Mouse (Mus musculus) hindbrain, embryonic 13.5 days (tissue): ENCODE data around the gene Sptbn4. TPM values are rescaled to one million over a fixed set of nuclear protein-coding genes. Genes with fewer than 3 reads are reported as not detected.

Source experiments
- ATAC-seq: fragments of 200-750 bp; cut with Nextera tagmentation; 2 replicates; pipeline ENCODE4 v1.8.0; 2017; ENCODE audit warnings: moderate TSS enrichment; ENCODE audit not compliant: low FRiP score
- H3K27ac ChIP-seq: fragments of 300-500 bp; sonication (generic); 2 replicates; pipeline ENCODE4 v1.5.1; 2015; ENCODE audit warnings: inconsistent platforms, mild to moderate bottlenecking, moderate library complexity
- H3K27me3 ChIP-seq: fragments of 300-500 bp; sonication (generic); 2 replicates; pipeline ENCODE4 v1.6.1; 2015; ENCODE audit warnings: mild to moderate bottlenecking, inconsistent platforms
- H3K36me3 ChIP-seq: fragments of 300-500 bp; sonication (generic); 2 replicates; pipeline ENCODE4 v1.6.1; 2015; ENCODE audit warnings: mild to moderate bottlenecking, inconsistent platforms
- H3K4me1 ChIP-seq: fragments of 300-500 bp; sonication (generic); replicated peaks from 2 replicates; pipeline ENCODE4 v1.6.1; 2015; ENCODE audit warnings: inconsistent platforms
- H3K4me2 ChIP-seq: fragments of 300-500 bp; sonication (generic); 2 replicates; pipeline ENCODE4 v1.6.1; 2015; ENCODE audit warnings: inconsistent platforms, mild to moderate bottlenecking, moderate library complexity
- H3K4me3 ChIP-seq: fragments of 300-500 bp; sonication (generic); 2 replicates; pipeline ENCODE4 v1.5.1; 2015; ENCODE audit warnings: mild to moderate bottlenecking, inconsistent platforms
- H3K9ac ChIP-seq: fragments of 300-500 bp; sonication (generic); 2 replicates; pipeline ENCODE4 v1.6.1; 2015; ENCODE audit warnings: mild to moderate bottlenecking, inconsistent platforms
- H3K9me3 ChIP-seq: fragments of 300-500 bp; sonication (generic); 2 replicates; pipeline ENCODE4 v1.6.1; 2016; ENCODE audit warnings: inconsistent platforms
- WGBS: fragments of 180-500 bp; shearing (Covaris S2); methylation state at CpG from one replicate; pipeline ENCODE4 v1.1.7; 2015; 5-methylcytosine and 5-hydroxymethylcytosine counted together
- polyA plus RNA-seq: library from polyadenylated mRNA; unstranded; fragments of >200 nt; fragmentation: Nextera tagmentation; extraction: Ambion mirVana; gene quantifications from 2 replicates; pipeline ENCODE4 v1.2.1, GENCODE M21; 2015

The Sptbn4 gene
- polyA plus RNA-seq, 1 experiment from 2014 or later, result 2.6 TPM

DNA sequence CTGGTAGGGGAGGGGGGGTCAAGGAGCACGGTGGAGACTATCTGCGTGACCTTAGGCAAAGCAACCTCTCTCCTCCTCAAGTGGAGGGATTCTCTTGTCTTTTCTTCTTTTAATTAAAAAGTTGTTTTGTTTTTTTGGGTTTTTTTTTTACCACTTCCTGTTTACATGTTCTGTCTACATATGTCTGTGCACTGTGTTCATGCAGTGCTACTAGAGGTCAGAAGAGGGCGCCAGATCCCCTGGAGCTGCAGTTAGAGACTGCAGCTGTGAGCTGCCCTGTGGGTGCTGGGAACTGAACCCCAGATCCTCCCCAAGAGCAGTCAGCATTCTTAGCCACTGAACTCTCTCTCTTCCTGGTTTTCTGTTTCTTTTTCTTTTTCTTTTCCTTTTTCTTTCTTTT is 28.4 kb downstream of the Sptbn4 start:
- 74% methylated on average over 3 of the region's 3 CpGs for WGBS
- ATAC-seq, result no peak

DNA sequence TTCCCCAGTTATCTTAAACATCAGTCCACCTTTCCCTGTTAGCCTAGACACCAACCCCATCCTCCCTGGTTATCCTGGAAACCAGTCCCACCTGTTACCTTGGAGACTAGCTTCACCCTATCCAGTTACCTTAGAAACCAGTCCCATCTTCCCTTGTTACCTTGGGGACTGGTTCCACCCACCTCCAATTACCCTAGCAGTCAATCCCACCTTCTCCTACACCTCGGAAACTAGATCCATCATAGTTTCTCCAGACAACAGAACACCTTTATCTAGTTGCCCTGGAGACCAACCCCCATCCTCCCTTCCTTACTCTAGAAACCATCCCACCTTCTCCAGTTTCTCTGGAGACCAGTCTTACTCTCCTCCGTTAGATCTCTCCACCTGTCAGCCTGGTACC is 30.3 kb downstream of the Sptbn4 start:
- no peak overlapping the region for H3K9ac ChIP-seq
- ATAC-seq, result no peak
- 85% methylated on average over 2 of the region's 2 CpGs for WGBS
- H3K36me3 ChIP-seq, result peaks cover 24% of the 10 kb centered on the region
- no peak overlapping the region for H3K27ac ChIP-seq
- 0 out of 2 replicates have a peak, but pooled peaks cover under 1% of the 10 kb centered on the region for H3K9me3 ChIP-seq
- H3K27me3 ChIP-seq, result peaks cover 34% of the 10 kb centered on the region
- H3K4me1 ChIP-seq, result no peaks in the 10 kb centered on the region
- no peak overlapping the region for H3K4me3 ChIP-seq
- no peak overlapping the region for H3K4me2 ChIP-seq

More for the DNA sequence above, 28.4 kb downstream of the Sptbn4 start:
- no peaks in the 10 kb centered on the region for H3K4me1 ChIP-seq
- no peak overlapping the region for H3K9ac ChIP-seq
- H3K4me3 ChIP-seq, result no peak overlapping the region
- no peak overlapping the region for H3K4me2 ChIP-seq
- H3K27me3 ChIP-seq, result peaks cover 27% of the 10 kb centered on the region
- H3K9me3 ChIP-seq, result peaks cover 8% of the 10 kb centered on the region; the same call in 1 of the 2 replicates
- H3K27ac ChIP-seq, result no peak overlapping the region
- peaks cover 34% of the 10 kb centered on the region for H3K36me3 ChIP-seq

DNA sequence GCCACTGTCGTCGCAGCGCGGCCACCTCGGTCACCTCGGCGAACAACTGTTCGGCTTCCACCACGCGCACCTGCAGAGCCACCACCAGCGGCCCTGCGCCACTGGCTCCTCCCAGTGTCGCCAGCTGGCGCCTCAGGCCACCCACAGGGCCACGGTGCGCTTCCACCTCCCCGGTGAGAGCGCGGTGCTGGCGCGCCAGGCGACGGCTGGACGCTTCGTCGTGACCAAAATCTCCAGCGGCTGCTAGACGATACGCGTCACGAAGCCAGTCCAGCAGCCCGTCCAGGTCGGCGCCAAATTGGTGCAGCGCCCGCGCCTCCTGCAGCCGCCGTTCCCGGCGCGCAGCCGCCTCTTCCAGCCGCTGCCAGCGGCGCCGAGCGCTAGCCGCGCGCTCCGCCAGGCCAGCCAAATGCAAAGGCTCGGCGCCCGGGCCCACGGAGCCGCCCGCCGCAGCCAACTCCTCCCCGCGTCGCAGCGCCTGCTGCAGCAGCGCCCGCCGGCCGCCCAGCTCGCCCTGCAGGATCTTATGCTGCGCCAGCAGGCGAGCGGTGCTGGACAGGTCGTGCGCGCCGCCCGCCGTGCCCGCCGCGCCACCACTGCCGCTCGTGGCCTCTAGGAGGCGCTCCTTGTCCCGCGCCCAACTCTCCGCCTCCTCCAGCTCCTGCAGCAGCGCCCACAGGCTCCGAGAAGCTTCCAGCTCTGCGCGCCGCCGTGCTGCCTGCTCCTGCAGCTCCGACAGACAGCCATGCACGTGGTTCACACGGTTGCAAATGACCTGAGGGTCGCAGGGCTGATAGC is 38.9 kb downstream of the Sptbn4 start:
- peak; percentile 82 for ATAC-seq
- Histone ChIP-seq H3K27me3 (peaks cover 90% of the 10 kb centered on the region), H3K27ac (no peak overlapping the region), H3K4me3 (peak overlapping the region; percentile 45), H3K9ac (peak overlapping the region; percentile 60), H3K4me2 (peak overlapping the region; percentile 68), H3K4me1 (peaks cover 20% of the 10 kb centered on the region), H3K9me3 (no peaks in the 10 kb centered on the region), H3K36me3 (peaks cover 9% of the 10 kb centered on the region)
- 2% methylated on average over 94 of the region's 96 CpGs for WGBS

DNA sequence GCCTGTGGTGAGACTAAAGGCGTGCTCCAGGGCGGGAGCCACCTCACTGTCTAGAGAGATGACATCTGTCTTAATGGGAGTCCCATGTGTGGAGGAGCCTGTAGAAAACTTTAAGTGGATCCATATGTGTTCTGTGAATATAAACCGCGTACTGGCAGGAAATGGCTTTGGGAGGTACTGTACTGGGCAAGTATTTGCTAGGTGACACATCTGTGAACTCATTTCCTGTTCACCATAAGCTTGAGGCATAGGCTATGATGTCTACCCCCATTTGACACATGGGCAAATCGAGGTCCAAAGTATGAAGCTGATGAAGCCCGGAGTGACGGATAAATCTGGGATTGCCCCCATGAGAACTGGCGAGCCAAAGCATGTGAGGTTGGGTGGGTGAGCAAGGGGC is 39.7 kb downstream of the Sptbn4 start:
- Histone ChIP-seq H3K27me3 (peaks cover 90% of the 10 kb centered on the region), H3K4me1 (peaks cover 20% of the 10 kb centered on the region), H3K9ac (no peak overlapping the region), H3K36me3 (peaks cover 9% of the 10 kb centered on the region), H3K27ac (no peak overlapping the region), H3K4me2 (peak overlapping the region; percentile 68), H3K4me3 (peak overlapping the region; percentile 45), H3K9me3 (peaks cover 6% of the 10 kb centered on the region; the same call in 1 of the 2 replicates)
- 60% methylated on average over 8 of the region's 8 CpGs for WGBS
- 0 out of 2 replicates have a peak, but pooled peaks have one; percentile 9 for ATAC-seq

DNA sequence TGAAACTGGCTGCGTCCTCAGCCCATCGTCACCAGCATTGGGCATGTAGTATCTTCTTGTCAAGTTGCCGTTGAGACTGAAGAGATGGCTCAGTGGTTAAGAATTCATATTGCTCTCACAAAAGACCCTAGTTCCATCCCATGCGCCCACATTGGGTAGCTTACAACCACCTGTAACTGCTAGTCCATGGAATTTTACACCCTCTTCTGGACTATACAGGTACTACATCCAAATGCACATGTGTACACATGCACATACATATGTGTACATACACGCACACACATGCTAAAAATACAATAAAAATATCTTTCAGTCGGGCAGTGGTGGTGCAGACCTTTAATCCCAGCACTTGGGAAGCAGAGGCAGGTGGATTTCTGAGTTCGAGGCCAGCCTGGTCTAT is 41.0 kb downstream of the Sptbn4 start:
- ATAC-seq, result no peak
- H3K9me3 ChIP-seq, result peaks cover 6% of the 10 kb centered on the region; the same call in 1 of the 2 replicates
- peaks cover 99% of the 10 kb centered on the region for H3K27me3 ChIP-seq
- peaks cover 20% of the 10 kb centered on the region for H3K4me1 ChIP-seq
- H3K9ac ChIP-seq, result no peak overlapping the region
- WGBS, result 82% methylated on average over 7 of the region's 7 CpGs
- H3K36me3 ChIP-seq, result peaks cover 5% of the 10 kb centered on the region; the same call in 1 of the 2 replicates
- no peak overlapping the region for H3K4me3 ChIP-seq
- H3K27ac ChIP-seq, result no peak overlapping the region
- no peak overlapping the region for H3K4me2 ChIP-seq

DNA sequence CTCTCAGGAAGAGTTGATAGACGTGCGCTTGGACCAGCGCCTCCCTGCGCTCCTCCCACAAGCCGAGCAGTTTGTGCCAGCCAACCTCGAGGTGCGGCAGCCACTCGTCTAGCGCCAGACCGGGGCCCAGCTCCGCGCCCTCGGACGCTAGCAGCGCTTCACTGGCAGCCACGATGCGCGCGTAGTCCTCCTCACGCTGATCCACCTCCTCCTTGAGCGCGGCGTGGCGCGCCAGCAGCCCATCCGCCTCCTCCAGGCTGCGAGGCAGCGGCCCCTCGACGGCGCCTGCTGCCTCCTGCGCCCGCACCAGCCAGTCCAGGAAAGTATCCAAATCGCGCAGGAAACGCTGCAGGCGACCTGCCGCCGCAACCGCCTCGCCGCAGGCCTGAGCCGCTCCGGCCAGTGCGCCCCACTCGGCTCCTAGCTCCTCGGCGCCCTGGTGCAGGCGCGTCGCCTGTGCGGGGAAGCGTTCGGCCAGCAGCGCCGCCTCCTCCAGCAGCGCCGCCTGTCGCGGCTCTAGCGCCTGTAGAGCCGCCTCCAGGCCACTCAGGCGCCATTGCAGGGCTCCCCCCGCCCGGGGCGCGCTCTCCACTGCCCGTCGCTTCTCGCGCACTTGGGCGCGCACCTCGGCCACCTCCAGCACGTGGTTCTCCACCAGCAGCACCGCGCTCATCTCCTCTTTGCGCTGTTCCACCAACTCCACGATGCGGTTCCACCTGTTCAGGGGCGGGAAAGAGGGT is 43.1 kb downstream of the Sptbn4 start:
- no peak overlapping the region for H3K27ac ChIP-seq
- H3K27me3 ChIP-seq, result peaks cover 98% of the 10 kb centered on the region
- peaks cover 6% of the 10 kb centered on the region; the same call in 1 of the 2 replicates for H3K9me3 ChIP-seq
- no peak for ATAC-seq
- peak overlapping the region; percentile 14; the same call in 1 of the 2 replicates for H3K4me3 ChIP-seq
- WGBS, result 9% methylated on average over 66 of the region's 81 CpGs
- no peak overlapping the region for H3K9ac ChIP-seq
- H3K4me1 ChIP-seq, result peaks cover 20% of the 10 kb centered on the region
- peaks cover 7% of the 10 kb centered on the region for H3K36me3 ChIP-seq
- peak overlapping the region; percentile 30; the same call in 1 of the 2 replicates for H3K4me2 ChIP-seq

DNA sequence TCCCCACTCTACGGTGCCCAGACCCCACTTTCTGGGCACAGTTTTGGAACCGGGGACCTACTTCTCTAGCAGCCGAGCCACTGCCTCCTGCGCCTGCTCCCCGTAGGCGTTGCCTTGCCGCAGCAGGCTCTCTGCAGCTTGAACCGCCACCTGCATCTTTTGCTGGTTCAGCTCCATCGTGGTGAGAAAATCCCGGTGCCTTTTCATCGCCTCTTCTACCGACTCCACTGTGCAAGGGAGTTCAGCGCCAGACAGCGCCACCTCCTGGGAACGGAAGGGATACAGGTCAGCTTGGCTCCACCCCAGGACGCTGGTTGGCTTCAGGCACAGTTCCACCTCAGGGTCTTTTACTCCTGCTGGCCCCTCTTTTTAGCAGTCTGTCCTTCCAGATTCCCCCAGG is 44.8 kb downstream of the Sptbn4 start:
- WGBS, result 7% methylated on average over 16 of the region's 16 CpGs
- H3K9me3 ChIP-seq, result peaks cover 6% of the 10 kb centered on the region; the same call in 1 of the 2 replicates
- H3K36me3 ChIP-seq, result peaks cover 8% of the 10 kb centered on the region
- H3K4me2 ChIP-seq, result no peak overlapping the region
- H3K27ac ChIP-seq, result no peak overlapping the region
- no peak for ATAC-seq
- H3K4me3 ChIP-seq, result no peak overlapping the region
- H3K4me1 ChIP-seq, result peaks cover 7% of the 10 kb centered on the region
- H3K27me3 ChIP-seq, result peaks cover 97% of the 10 kb centered on the region
- no peak overlapping the region for H3K9ac ChIP-seq

DNA sequence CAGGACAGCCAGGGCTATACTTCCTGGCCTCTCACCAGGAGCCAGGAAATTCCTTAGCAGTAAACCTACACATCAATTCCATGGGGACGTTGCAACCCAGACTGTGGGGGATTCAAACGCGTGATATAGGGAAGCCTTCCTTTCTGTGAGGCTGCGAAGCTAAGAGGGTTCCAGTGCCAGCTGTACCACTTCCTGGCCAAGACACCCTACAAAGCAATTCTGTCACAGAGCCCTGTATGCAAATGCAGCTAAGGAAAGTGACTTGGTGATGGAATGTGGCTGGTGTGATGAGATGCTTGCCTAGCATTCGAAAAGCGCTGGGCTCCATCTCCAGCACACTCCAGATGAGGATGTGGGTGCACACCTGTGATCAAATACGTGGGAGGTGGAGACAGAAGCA is 46.9 kb downstream of the Sptbn4 start:
- 80% methylated on average over 7 of the region's 7 CpGs for WGBS
- H3K27ac ChIP-seq, result no peak overlapping the region
- H3K9ac ChIP-seq, result no peak overlapping the region
- peaks cover 21% of the 10 kb centered on the region for H3K4me1 ChIP-seq
- no peak overlapping the region for H3K4me3 ChIP-seq
- peaks cover 6% of the 10 kb centered on the region; the same call in 1 of the 2 replicates for H3K9me3 ChIP-seq
- H3K4me2 ChIP-seq, result no peak overlapping the region
- H3K36me3 ChIP-seq, result peaks cover 3% of the 10 kb centered on the region; the same call in 1 of the 2 replicates
- ATAC-seq, result no peak
- peaks cover 97% of the 10 kb centered on the region for H3K27me3 ChIP-seq

DNA sequence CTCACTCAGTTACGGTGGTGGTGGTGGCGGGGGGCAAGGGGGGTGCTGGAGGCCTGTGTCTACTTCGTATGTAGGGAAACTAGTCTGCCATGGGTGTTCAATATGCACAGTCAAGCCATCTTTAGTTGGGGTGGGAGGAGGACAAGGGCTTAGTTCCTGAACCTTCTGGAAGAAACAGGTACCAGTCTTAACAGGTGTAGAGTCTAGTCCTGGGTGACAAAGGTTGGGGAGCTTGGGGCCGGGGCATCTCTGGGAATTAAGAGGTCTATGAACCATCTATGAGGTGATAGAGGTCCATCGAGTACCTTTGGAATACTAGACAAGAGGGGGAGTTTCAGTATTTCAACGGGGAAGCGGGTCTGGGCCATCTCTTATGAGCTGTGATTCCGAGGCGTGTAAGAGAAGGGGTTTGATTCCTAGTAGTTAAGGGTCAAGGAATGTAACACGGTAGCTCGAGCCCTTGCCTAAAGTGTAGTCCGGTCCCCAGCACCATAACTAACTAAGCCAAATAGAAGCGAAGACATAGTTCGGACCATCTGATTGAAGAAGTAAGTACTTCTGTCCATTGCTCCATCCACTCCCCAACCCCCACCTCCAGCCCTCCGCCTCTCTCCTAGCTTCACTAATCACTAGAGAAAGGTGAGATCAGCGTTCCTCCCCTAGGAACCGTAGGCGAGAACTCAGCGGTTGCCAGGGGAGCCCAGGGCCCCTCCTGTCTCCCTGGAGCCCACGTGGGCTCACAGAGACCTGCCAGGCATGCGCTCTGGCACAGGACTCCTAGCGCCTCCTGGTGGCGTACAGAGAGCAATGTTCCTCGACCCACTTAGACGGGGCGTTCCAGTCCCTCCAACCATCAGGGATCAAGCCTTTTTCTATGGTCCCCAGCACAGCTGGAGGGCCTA is 50.2 kb downstream of the Sptbn4 start:
- H3K9ac ChIP-seq, result no peak overlapping the region
- peak overlapping the region; percentile 78 for H3K4me2 ChIP-seq

DNA sequence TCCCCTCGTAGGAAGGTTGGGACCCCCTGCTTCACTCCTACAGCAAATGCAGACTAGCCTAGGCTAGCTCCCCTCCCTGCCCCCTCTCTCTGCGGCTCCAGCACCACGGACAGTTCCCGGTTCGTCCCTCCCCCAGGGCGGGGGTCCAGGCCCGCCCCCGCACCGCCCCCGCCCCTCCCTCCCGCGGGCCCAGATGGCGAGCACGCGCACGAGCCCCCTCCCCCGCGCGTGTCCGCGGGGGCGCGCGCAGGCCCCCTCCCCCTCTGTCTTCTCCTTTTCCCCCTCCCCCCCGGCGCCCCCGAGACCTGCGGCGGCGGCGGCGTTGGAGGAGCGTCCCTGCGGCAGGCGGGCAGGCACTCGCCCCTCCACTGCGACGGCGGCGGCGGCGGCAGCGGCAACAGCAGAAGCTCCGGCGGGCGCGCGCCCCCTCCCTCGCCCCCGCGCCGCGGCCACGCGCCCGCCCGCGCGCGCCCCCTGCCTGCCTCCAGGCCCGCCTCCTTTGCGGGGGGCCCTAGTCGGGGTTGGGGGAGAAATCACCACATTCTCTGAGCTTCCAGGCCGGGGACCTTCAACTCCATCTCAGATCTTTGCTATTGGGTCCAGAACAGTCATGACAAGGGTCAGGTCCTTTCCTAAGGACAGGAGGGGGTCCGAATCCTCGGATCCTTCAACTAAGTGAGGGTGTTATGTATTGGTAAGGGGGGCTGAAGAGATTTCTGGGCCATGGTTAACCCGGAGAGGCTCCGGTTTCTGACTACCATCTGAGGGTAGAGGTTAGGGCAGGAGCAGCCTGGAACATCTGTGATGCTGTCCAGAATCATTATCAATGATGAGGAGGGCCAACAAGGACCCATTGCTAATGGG is 51.1 kb downstream of the Sptbn4 start:
- peaks cover 5% of the 10 kb centered on the region for H3K36me3 ChIP-seq
- H3K27ac ChIP-seq, result no peak overlapping the region
- ATAC-seq, result peak; percentile 59
- peak overlapping the region; percentile 49 for H3K4me3 ChIP-seq
- H3K9ac ChIP-seq, result peak overlapping the region; percentile 66
- peaks cover 14% of the 10 kb centered on the region for H3K4me1 ChIP-seq
- H3K9me3 ChIP-seq, result no peaks in the 10 kb centered on the region
- WGBS, result 3% methylated on average over 30 of the region's 68 CpGs
- peak overlapping the region; percentile 78 for H3K4me2 ChIP-seq
- H3K27me3 ChIP-seq, result peaks cover 98% of the 10 kb centered on the region

More for the DNA sequence above, 50.2 kb downstream of the Sptbn4 start:
- 20% methylated on average over 26 of the region's 26 CpGs for WGBS
- H3K36me3 ChIP-seq, result peaks cover 3% of the 10 kb centered on the region; the same call in 1 of the 2 replicates
- peak; percentile 27; the same call in 1 of the 2 replicates for ATAC-seq
- no peak overlapping the region for H3K27ac ChIP-seq
- peaks cover 14% of the 10 kb centered on the region for H3K4me1 ChIP-seq
- peaks cover 98% of the 10 kb centered on the region for H3K27me3 ChIP-seq
- H3K4me3 ChIP-seq, result peak overlapping the region; percentile 49; the same call in 1 of the 2 replicates
- no peaks in the 10 kb centered on the region for H3K9me3 ChIP-seq
